Mouse (Mus musculus) thymus, adult 2 months (tissue): Measurements from ENCODE around the gene Ube2cbp. TPM values are rescaled to one million over a fixed set of nuclear protein-coding genes. Genes with fewer than 3 reads are reported as not detected.

Source experiments
- DNase-seq: peaks from one replicate; pipeline ENCODE4 v3.0.0; 2021
- H3K27ac ChIP-seq: fragments of 200-500 bp; 2 replicates; pipeline ENCODE4 v1.5.1; 2012; ENCODE audit warnings: low read length, control low read depth; ENCODE audit not compliant: control insufficient read depth, insufficient read depth
- H3K27me3 ChIP-seq: fragments of 200-500 bp; 2 replicates; pipeline ENCODE4 v1.6.1; 2012; ENCODE audit warnings: mild to moderate bottlenecking, low read length, moderate library complexity, mixed read lengths; ENCODE audit not compliant: control insufficient read depth, insufficient read depth
- H3K36me3 ChIP-seq: fragments of 200-500 bp; 2 replicates; pipeline ENCODE4 v1.6.1; 2012; ENCODE audit warnings: mild to moderate bottlenecking, low read length, moderate library complexity; ENCODE audit not compliant: control insufficient read depth, insufficient read depth
- H3K4me1 ChIP-seq: fragments of 200-500 bp; replicated peaks from 2 replicates; pipeline ENCODE4 v1.6.1; 2012; ENCODE audit warnings: low read length; ENCODE audit not compliant: control insufficient read depth, insufficient read depth
- H3K4me3 ChIP-seq: fragments of 200-500 bp; 2 replicates; pipeline ENCODE4 v1.5.1; 2012; ENCODE audit warnings: mild to moderate bottlenecking, low read length, control low read depth, moderate library complexity; ENCODE audit not compliant: control insufficient read depth, insufficient read depth
- CTCF ChIP-seq: fragments of 200-500 bp; IDR thresholded peaks from 2 replicates; pipeline ENCODE4 v1.5.1; 2012; ENCODE audit warnings: mild to moderate bottlenecking, control low read depth, low read length, moderate library complexity, borderline replicate concordance; ENCODE audit not compliant: control insufficient read depth, poor library complexity, insufficient read depth; ENCODE audit errors: extremely low read depth
- POLR2A ChIP-seq: fragments of 200-500 bp; IDR thresholded peaks from 2 replicates; pipeline ENCODE4 v1.6.1; 2012; ENCODE audit warnings: mild to moderate bottlenecking, low read length, control low read depth, moderate library complexity; ENCODE audit not compliant: control insufficient read depth, poor library complexity, insufficient read depth; ENCODE audit errors: extremely low read depth
- WGBS: fragments of 180-500 bp; shearing (Covaris S2); methylation state at CpG from one replicate; pipeline ENCODE4 v1.1.7; 2018; 5-methylcytosine and 5-hydroxymethylcytosine counted together
- polyA plus RNA-seq: library from polyadenylated mRNA; depleted of rRNA; stranded (reverse); fragments of >200 nt; gene quantifications from 2 replicates; pipeline ENCODE4 v1.2.3, GENCODE M21; 2012

Gene Ube2cbp
- polyA plus RNA-seq, 1 experiment = 2.2 TPM

DNA sequence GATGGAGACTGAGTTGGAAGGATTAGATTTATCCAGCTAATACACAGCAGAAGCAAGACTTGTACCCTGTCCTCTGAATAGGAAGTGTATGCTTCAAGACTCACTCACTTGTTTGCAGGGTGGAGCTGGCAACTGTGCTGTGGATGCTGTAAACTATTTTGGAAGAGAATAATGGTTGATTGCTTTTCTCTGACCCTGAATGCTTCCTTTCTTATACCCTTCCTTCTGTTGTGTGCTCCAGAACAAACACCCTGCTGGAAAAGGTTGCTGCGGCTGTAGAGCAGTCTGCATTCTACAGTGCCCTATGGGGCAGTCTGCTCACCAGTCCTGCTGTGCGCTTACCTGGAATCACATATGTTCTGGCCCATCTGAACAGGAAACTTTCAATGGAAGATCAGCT lies 27.0 kb upstream of the Ube2cbp start:
- Histone ChIP-seq H3K27ac (no peak overlapping the region), H3K27me3 (no peaks in the 10 kb centered on the region), H3K4me1 (no peaks in the 10 kb centered on the region), H3K36me3 (peaks cover 14% of the 10 kb centered on the region; the same call in 1 of the 2 replicates), H3K4me3 (no peak overlapping the region)
- 100% methylated on average over 2 of the region's 2 CpGs for WGBS
- no peak for DNase-seq
- TF ChIP-seq POLR2A (no peak), CTCF (no peak)

- DNase-seq = no peak
- Histone ChIP-seq H3K27ac (no peak overlapping the region), H3K4me1 (no peaks in the 10 kb centered on the region), H3K27me3 (no peaks in the 10 kb centered on the region), H3K4me3 (no peak overlapping the region), H3K36me3 (no peaks in the 10 kb centered on the region)
- WGBS = 93% methylated on average over 1 of the region's 1 CpGs
- TF ChIP-seq POLR2A = no peak
- TF ChIP-seq CTCF = no peak
Observed at GRCm38 (mm10) chr9:86482236-86482635, 17.5 kb upstream of the Ube2cbp start.

- 81% methylated on average over 5 of the region's 5 CpGs for WGBS
- no peaks in the 10 kb centered on the region for H3K27me3 ChIP-seq
- no peaks in the 10 kb centered on the region for H3K4me1 ChIP-seq
Observed at GRCm38 (mm10) chr9:86478414-86479093, 13.8 kb upstream of the Ube2cbp start.

DNA sequence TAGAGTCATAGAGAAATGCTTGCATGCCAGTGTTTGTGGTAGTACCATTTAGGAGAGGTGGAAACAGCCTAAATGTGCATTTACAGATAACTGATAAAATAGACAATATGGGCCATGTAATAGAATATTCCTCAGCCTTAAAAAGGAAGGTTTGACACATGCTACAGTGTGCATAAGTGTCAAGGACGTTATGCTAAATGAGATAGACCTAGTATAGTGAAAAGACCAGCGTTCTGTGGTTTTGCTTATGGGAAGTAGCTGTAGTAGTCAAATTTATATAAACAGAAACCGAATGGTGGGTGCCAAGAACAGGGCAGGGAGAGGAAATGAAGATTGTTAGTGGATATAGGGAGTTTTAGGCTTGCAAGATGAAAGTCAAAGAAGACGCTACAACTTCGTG lies 12.0 kb upstream of the Ube2cbp start:
- TF ChIP-seq POLR2A (no peak), CTCF (no peak)
- WGBS = 23% methylated on average over 5 of the region's 5 CpGs
- H3K27me3 ChIP-seq = no peaks in the 10 kb centered on the region
- H3K4me3 ChIP-seq = no peak overlapping the region
- no peaks in the 10 kb centered on the region for H3K4me1 ChIP-seq
- DNase-seq = no peak
- H3K27ac ChIP-seq = no peak overlapping the region
- H3K36me3 ChIP-seq = no peaks in the 10 kb centered on the region

More at GRCm38 (mm10) chr9:86478414-86479093, 13.8 kb upstream of the Ube2cbp start:
- DNase-seq = no peak
- TF ChIP-seq CTCF = no peak
- TF ChIP-seq POLR2A = no peak
- Histone ChIP-seq H3K27ac (no peak overlapping the region), H3K36me3 (no peaks in the 10 kb centered on the region), H3K4me3 (no peak overlapping the region)

DNA sequence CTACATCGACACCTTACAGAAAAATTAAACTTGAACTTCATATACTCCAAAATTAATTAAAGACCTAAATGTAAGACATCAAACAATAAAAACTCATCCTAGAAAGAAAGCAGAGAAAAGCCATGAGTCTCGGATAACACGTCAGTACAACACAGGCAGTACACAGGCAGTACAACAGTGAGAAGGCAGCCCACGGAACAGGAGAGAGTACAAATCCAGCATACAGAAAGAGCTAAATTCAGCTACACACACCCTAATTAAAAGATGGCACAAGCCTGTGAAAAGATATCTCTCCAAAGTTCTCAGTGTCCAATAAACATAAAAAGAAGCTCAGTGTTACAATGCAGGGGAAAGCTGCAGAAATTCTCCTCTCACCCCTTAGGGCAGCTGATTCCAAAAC lies 11.2 kb upstream of the Ube2cbp start:
- no peak overlapping the region for H3K4me3 ChIP-seq
- no peak for DNase-seq
- TF ChIP-seq POLR2A (no peak), CTCF (no peak)
- no peaks in the 10 kb centered on the region for H3K27me3 ChIP-seq
- H3K4me1 ChIP-seq = no peaks in the 10 kb centered on the region
- no peak overlapping the region for H3K27ac ChIP-seq
- WGBS = 98% methylated on average over 4 of the region's 4 CpGs
- H3K36me3 ChIP-seq = no peaks in the 10 kb centered on the region

GRCm38 (mm10) chr9:86466990-86467870 lies 2.5 kb upstream of the Ube2cbp start, which contains the start of gene Dop1a:
Gene Dop1a (plus strand): TSS chr9:86467154.
- H3K36me3 ChIP-seq = no peaks in the 10 kb centered on the region
- H3K27ac ChIP-seq = peak within 1 kb of the TSS; percentile 9
- under 1% methylated on average over 91 of the region's 93 CpGs for WGBS
- no peaks in the 10 kb centered on the region for H3K4me1 ChIP-seq
- H3K4me3 ChIP-seq = peak within 1 kb of the TSS; percentile 61
- peak; percentile 89 for DNase-seq
- no peaks in the 10 kb centered on the region for H3K27me3 ChIP-seq
- peak; percentile 99 for TF ChIP-seq CTCF
- TF ChIP-seq POLR2A = peak; percentile 88

GRCm38 (mm10) chr9:86453626-86454025 lies 11.1 kb downstream of the Ube2cbp start:
- no peaks in the 10 kb centered on the region for H3K4me1 ChIP-seq
- no peak overlapping the region for H3K4me3 ChIP-seq
- WGBS = 96% methylated on average over 3 of the region's 3 CpGs
- no peak for DNase-seq
- H3K36me3 ChIP-seq = no peaks in the 10 kb centered on the region
- no peak for TF ChIP-seq CTCF
- no peak overlapping the region for H3K27ac ChIP-seq
- no peaks in the 10 kb centered on the region for H3K27me3 ChIP-seq
